Mouse (Mus musculus): ENCODE data around the gene Lrrc26.

Lrrc26 gene

GRCm38 (mm10) chr2:25293706-25294105 lies 4.0 kb downstream of the Lrrc26 start:
- DNase-seq (ENCODE audit: low read depth, low spot score), result no peak

DNA sequence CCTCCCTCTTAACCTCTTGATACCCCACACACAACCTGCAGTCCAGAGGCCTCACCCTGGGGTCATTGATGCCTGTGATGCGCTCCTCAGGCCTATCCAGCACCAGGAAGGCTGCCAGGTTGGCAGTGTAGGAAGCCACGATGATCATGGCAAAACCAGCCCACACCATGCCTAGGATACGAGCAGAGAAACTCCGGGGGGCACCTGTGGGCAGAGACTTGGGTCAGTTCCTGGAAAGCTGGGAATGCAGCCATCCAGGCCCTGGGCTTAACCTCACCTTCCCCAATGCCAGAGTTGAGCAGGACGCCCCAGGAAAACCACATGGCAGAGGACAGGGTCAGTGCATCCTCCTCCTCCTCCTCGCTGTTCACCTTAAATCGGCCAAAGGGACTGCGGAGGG lies 7.4 kb downstream of the Lrrc26 start:
- DNase-seq (ENCODE audit: low read depth, low spot score), result no peak

DNA sequence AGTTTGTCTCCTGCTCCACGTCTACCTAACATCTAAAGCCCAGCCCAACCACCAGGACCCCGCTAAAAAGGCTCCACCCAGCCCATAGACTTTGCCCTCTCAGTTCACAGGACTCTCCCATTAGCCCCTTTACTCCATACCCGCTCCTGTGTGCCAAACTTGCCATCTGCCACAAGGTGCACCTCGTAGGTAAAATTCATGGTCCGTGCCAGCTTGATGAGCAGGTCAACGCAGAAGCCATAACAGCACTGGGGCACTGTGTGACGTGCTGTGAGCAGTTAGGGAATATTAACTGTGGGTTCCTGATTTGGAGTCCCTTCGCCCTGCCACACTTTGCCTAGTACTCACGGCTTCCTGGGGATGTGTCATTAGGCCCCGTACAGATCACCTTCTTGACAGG lies 8.3 kb downstream of the Lrrc26 start:
- no peak for DNase-seq (ENCODE audit: low read depth, low spot score)

DNA sequence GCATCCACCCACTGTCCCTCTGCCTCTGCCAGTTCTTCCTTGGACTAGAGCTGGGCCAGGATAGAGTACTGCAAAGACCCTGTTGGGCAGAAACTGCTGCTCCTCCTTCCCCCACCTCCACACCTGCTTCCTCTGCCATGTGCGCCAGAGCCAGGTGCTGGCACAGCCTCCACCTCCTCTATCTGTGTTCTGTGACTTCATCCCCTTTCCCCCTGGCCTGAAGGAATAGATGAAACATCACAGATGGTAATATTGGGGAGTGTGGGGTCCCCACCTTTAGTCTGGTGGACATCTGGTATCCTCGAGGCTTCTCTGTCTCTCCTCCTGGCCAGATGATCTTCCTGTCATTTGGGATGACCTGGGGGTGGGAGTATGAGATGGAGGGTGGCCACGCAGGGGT lies 13.7 kb downstream of the Lrrc26 start:
- DNase-seq (ENCODE audit: low read depth, low spot score), result no peak

DNA sequence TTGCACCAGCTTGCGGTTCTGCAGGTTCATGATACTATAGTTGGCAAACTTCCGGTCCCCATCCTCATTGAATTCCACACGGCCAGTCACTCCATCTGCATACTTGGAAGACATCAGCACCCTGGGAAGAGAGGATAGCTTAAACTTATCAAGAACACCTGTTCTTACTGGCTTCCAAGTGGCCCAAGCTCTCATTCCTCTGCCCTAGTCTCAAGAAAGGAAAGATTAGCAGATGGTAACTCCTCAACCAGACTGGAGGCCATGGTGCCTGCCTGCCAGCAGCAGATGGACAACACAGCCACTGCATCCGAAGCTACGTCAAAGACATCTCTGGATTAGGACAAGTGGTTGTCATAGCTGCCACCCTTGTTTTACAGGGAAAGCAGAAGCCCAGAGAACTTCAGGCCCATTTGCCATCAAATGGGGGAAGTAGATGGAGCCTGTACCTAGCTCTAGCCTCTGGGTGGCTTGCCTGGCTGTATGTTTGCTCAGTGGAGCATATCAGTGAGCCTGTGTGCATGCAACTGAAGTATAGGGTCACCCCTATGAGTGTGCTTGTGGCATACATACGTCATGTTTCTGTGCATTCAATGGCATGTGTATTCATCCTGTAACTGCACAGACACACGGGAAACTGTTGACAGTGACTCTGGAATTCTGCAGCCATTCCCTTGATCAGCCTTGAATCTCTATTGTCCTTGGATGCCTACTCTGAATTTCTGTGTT lies 14.4 kb downstream of the Lrrc26 start:
- no peak for DNase-seq (ENCODE audit: low read depth, low spot score)

GRCm38 (mm10) chr2:25304657-25305541 lies 15.2 kb downstream of the Lrrc26 start:
- no peak for DNase-seq (ENCODE audit: low read depth, low spot score)

DNA sequence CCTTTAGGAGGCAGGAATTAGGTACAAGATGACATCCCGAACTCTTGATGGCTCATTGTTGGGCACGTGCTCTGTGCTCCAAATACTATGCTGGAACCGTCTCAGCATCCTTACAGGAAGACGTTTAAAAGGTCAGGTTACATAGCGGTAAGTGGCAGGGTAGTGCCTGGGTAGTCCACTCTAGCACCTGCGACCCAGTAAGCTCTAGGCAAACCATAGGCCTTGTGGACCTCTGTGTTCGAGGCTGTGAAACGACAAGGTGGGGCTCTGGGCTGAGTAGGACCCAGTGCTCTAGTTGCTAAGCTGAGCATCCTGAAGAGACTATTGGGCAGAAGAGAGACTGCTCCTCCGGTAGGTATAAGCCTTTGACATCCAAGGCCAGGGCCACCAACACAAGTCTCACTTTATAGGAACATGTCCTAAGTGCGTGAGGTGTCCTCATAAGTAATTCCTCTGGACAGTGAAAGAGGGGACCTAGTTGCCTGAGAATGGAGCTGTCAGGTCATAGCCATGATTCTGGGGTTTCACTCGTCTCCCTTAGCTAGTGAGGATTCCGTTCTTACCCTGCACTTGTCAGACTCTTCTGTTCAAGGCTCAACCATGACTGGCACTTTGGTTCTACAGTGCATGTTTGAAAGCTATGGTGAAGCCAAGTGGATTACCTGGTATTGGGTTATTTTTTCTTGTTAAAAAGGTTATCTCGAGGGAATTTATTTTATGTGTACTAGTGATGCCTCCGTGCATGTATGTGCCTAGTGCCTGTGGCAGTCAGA lies 16.1 kb downstream of the Lrrc26 start:
- no peak for DNase-seq (ENCODE audit: low read depth, low spot score)

DNA sequence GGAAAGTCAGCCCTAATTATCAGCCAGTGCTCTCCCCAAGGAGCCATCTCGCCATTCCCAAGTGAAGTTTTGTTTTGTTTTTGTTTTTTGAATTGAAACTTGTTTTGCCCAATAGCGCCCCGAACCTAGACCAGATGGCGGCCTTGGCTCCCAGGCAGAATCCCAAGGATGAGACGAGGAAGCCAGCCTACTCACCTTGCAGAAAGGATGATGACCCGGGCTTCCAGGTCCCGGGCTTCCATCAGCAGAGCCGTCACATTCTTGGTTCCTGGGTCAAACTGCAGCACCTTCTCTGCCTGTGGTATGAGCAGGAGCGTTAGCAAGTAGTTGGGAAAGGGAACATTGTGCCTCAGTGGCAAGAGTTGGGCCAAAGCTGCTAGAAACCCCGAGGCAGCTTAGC lies 20.5 kb downstream of the Lrrc26 start:
- DNase-seq (ENCODE audit: low read depth, low spot score), result no peak

- no peak for DNase-seq (ENCODE audit: low read depth, low spot score)
Observed at GRCm38 (mm10) chr2:25310969-25311368, 21.3 kb downstream of the Lrrc26 start.

DNA sequence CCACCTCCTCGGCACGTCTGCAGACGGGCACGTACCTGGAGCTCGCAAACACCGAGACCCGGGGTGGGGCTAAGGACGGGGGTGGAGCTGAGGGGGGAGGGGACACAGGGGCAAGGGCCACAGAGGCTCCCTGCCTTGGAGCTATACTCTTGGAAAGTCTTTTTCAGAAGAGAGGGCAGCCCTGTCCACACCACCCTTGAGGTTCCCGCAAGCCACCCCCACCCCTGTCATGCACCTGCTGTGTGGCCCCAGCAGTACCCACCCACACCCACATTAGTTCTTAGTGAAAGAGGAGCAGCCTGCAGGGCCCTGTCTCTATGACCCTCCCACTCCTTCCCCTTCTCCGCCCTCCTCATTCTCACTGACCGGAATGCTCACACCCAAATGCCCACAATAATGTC lies 21.8 kb downstream of the Lrrc26 start:
- no peak for DNase-seq (ENCODE audit: low read depth, low spot score)

DNA sequence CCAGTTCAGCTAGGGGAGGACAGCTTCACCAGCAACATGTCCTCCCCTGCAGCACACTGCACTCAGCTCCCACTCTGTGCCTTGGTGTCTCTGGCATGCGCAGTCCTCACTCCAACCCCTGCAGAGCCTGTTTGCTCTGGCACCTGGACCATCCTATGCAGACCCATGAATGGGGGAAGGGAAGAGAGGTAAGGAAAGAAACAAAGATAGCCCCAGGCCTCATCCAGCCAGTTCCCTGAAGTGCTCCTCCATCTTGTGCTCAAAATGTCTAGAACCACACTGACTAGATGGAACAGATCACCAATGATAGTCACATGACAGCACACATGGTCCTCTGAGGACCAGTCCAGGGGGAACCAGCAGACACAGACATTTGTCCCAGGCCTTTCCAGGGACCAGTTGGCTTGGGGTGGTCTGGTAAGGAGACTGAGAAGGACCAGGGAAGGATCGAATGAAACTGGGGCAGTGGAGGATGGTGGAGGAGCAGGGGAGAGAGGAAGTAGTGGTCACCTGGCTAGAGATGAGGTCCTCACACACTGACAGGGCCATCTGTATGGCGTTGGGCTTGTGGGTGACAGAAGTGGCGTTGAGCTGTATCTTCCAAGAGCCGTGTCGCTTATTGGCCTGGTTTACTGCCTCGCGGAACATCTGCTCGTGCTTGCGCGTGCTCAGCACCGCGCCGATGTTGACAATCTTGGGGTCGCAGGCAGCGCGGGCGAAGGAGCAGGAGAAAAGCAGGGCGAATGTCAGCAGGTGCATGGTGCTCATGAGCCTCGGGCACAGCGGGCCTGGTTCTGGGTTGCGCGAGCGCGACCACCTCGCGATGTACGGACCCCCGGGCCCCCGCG lies 28.6 kb downstream of the Lrrc26 start:
- DNase-seq (ENCODE audit: low read depth, low spot score), result no peak

- no peak for DNase-seq (ENCODE audit: low read depth, low spot score)
Observed at GRCm38 (mm10) chr2:25318971-25319773, 29.5 kb downstream of the Lrrc26 start, which contains the start of gene Grin1. Grin1 (minus strand) TSS chr2:25319187.

- DNase-seq (ENCODE audit: low read depth, low spot score), result no peak
Observed at GRCm38 (mm10) chr2:25320084-25320483, 30.4 kb downstream of the Lrrc26 start.

DNA sequence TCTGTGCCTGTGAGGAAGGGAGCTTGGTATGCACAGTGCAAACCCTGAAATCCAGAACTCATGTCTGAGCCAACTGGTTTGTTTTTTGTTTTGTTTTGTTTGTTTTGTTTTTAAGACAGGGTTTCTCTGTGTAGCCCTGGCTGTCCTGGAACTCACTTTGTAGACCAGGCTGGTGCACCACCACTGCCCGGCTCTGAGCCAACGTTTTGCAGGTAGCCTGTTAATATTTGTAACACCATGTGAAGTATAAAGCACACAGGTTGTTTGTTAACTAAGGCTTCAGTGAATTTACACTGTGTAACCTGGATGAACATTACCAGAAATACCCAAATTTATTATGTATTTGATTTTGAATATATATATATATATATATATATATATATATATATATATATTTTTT lies 36.3 kb downstream of the Lrrc26 start:
- no peak for DNase-seq (ENCODE audit: low read depth, low spot score)

DNA sequence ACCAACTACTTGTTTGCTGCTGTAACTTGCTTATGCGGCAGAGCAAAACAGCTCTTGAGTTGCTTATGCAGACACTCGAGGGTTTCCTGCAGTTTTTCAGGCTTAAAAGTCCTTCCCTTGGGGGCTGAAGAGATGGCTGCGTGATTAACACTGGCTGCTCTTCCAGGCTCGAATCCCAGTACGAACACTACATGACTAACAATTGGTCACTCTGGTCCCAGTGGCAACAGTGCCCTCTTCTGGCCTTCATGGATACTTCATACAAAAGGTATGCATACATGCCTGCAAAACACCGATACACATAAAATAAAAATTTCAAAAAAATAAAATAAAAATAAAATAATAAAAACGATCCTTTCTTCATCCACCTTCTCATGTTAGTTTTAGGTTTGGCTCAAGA lies 38.7 kb downstream of the Lrrc26 start:
- peak; percentile 59 for DNase-seq (ENCODE audit: low read depth, low spot score)

DNA sequence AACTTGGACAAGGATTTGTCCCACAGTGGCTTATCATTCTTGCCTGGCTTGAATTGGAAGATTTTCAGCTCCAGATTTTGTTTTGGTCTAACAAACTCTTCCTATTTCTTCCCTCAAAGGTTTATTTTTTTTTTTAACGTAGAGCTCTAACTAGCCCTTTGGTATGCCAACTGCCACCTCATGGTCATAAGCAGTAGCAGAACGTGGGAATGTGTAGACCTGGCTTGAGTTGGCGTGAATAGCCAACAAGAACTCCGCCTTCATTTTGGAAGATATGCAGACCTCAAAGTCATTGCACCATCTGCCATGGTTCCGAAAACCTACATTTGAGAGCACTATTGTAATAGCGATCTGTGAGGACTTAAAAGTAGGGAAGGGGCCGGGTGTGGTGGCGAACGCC lies 41.8 kb downstream of the Lrrc26 start:
- DNase-seq (ENCODE audit: low read depth, low spot score), result peak; percentile 35

GRCm38 (mm10) chr2:25332286-25333160 lies 42.8 kb downstream of the Lrrc26 start, which contains the start of gene Man1b1:
Man1b1 (plus strand) TSS chr2:25332338.
- peak; percentile 99 for DNase-seq (ENCODE audit: low read depth, low spot score)

- no peak for DNase-seq (ENCODE audit: low read depth, low spot score)
Observed at GRCm38 (mm10) chr2:25333569-25333968, 43.9 kb downstream of the Lrrc26 start.

DNA sequence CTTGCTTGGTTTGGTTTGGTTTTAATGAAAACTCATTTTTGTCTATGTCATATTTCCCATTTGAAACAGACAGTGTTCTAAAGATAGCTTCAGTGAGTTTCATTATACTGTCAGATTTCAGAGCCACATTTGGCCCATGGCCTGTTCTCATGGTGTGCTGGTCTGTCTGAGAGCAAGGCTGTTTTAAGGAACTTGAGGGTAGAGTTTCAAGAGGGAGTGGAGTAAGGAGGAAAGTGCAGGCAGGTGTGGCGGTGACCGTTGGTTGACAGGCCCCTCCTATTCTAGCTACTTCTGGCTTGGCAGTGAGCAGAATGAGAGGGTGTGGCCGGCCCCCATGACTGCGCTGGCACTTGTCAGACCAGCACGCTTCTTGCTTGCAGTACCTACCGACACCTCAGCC lies 48.6 kb downstream of the Lrrc26 start:
- peak; percentile 93 for DNase-seq (ENCODE audit: low read depth, low spot score)

Measured in A20 (cell line).